Mouse (Mus musculus) kidney, postnatal 10 days (tissue): ENCODE data around the gene Klhl26.

Source experiments
- DNase-seq: peaks from one replicate; pipeline ENCODE4 v3.0.0; 2021; ENCODE audit warnings: mixed read lengths

The Klhl26 gene

DNA sequence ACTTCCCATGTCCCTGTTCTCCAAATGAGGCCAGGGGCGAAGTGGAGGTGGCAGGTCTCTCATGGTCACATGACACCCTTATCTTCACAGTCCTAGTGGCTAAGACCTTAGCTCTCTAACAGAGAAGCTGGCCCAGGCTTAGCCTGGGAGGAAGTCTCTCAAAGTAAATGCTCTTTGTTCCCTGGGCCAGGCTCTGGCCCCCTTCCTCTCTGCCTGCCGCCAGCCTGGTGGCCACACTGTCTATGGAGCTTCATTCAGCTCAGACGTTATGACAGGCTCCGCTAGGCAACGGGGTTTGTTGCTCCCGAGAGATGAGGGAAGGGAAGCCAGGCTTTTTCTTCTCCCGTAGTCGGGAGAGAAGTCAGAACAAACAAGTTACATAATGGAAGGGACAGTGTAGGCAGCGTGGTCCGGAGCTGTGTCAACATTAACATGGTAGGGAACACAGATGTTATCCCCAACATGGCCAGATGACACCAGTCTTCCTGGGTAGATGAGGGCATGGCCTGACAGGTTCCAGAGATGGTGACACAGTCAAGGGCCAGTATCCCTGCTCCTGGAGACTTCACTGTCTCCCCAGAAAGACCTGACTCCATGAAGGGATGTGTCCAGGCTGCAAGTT lies 7.4 kb downstream of the Klhl26 start:
- no peak for DNase-seq

DNA sequence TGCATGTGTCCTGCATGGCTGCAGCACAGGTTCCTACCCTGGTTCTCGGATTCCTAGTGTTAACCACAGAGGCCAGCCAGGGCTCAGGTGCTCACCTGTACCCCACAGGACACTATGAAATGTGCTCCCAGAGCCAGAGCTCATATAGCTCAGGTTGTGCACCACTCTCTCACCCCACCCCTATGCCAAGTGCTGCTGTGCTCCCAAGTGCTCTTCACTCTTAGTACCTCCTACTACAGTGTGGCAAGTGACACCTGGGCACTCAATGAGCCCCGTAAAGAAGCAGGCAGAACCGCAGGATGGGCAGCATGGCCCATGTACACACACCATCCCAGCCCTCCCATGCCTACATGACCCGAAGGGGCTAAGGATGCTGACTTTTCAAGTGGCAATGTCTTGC lies 8.0 kb downstream of the Klhl26 start:
- DNase-seq, result no peak

DNA sequence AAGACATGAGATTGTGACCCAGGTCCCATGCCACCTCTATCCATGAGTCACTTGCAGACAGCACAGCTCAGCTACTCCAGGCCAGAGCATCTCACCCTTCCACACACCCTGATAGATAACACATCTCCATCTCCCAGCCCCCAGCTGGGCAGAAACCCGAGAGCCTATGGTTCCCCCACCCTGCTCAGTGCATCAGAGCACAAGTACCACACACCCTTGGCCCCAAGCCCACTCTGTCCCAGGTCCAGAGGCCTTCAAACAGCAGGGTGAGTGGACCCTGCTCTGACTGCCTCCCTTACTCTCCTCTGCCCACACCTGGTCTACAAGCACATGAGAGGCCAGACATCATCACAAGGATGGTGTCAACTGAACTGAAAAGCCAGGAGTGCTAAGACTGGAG lies 8.9 kb downstream of the Klhl26 start:
- no peak for DNase-seq

DNA sequence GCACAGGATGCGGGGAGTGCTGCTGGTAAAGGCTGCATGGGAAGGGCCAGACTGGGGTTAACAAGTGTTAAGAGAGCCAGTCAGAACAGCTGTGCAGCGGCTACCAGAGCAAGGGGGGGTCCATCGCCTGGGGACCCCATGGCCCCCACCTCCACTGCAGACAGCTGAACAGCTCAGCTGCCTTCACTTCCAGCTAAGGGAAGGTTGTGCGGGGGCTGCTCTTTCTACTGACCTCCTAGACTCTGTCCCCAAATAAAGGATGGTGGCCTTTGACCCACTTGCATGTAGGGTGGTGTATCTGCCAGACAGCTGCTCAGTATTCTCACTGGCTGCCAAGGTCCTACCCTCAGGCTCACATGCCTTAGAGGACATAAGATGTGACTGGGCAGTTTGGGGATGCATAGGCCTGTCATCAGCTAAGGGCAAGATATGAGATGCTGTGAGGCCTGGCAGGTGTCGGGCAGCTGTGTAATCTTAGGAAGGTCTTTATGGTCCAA lies 9.5 kb downstream of the Klhl26 start:
- peak; percentile 57 for DNase-seq

DNA sequence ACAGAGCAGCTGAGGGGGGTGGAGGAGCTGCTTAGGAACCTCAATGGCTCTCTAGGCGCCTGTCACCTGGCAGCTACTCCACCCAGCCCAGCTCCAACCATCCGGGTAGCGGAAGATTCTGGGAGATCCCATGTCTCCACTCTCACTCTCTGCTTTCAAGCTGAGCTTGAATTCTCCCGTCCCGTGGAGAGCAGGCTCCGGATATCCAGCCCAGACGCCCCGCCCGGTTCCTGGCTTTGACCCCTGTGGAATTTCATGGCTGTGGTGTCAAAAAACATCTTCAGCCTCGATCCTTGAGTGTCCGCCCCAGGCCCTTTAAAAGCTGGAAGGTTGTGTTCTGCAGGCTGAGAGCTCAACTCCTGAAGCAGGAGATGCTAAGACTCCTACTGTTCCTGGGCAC lies 10.0 kb downstream of the Klhl26 start:
- DNase-seq, result peak; percentile 74

DNA sequence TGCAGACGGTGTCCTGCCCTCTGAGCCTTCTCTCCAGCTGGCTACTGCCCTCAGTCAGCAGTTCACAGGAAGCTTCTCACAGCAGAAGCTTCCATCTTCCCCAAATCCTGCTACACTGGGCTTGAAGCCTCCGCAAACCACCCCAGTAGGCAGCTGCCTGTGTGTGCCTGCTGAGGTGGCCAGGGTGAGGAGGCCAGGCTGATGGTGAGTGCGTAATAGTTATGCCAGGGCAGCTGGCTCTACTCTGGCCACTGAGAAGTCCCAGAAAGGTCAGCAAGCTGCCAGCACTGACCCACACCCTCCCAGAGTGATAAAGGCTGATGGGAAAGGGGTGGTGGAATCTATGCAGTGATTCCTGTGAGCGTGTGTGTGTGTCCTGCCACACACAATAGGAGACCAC lies 10.5 kb downstream of the Klhl26 start:
- no peak for DNase-seq

DNA sequence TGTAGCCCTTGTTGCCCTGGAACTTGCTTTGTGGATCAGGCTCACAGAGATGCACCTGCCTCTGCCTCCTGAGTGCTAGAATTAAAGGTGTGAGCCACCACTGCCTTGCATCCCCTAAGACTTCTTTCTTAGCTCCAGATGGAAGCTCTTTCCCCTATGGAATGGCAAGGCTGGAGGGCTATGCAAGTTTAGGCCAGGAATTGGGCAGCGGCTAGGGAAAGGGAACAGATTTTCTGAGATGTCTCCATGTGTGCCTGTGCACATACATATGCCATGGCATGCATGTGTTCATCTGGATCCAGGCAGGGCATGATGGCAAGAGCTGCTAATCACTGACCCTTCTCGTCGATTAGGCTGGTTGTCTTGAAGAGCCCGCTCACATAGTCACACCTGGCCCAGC lies 11.1 kb downstream of the Klhl26 start:
- DNase-seq, result no peak

DNA sequence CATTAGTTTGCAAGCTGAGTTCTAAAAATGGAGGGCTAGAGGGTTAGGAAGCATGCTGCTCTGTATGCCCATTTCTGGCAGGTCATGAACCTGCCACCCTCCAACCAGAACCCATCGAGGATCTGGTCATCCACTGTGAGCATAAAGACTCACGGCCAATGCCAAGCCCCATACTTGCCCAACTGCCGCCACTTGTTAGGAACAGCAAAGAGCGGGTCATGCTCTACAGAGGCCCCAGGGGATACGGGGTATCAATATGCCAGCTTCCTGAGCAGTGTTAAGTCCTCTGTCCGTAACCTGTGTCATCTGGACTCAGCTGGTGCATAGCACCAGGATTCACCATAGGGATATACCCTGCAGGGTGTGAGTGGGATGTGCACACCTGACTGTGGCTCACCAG lies 12.6 kb downstream of the Klhl26 start:
- DNase-seq, result no peak

DNA sequence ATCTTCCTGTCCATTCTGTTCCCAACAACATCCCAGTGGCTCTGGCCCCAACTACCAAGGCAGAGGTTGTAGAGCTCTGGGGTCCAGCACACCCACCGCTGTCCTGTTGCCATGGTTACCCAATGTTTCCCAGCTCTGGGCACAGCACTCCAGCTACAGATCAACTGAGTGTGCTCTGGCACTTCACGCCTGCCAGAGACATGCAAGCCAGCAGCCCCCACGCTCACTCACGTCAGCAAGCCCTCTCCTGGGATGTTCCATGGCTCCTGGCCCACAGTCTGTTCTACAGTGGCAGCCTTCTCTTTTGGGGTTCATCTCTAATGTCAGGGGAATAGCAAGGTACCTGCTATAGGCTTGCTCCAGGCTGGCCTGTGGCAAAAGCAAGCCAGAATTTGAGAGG lies 13.5 kb downstream of the Klhl26 start:
- no peak for DNase-seq

DNA sequence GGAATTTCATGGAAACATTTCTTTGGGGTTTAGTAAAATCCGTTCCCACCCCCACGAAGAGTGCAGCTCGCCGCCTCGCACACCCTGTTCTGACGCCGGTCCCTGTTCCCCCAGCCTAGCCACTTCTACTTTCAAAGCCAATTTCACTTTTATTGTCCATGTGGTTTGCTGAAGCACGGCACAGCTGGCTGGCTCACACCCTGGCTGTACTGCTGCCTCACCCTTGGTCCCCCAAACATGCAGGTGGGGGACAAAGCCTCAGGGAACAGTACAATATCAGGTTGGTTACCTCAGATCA lies 14.3 kb downstream of the Klhl26 start:
- DNase-seq, result no peak

DNA sequence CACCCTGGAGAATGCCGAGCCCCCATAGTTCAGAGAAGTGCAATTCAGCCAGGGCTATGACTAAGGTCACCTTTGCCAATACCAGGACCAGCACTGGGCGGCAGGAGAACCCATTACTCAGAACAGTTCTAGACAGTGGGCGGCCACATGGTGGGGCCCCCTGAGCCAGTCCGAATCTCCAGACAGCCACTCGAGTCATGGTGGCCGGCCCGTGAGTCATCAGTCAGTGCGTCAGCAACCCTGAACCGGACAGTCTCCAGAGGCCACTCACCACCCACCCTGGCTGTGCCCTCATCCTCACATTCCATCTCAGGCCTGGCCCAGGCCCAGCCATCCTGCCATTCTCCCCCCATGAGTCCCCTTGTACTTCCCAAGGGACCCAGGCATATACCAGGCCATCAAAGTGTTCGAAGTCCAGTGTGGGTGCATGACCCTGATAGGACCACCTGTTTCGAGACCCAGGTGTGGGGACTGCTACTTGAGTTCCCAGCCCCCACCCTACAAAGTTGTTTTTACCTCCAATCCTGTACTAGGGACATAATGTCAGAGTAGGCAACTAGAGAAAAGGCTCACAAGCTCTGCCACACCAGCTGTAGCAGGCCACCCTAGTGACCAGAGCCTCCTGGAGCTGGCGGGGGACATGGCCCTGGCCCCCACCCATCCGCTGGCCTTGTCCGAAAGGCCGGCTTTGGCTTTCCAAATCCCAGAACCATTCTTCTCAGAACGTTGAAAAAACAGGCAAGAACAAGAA lies 14.8 kb downstream of the Klhl26 start:
- no peak for DNase-seq

DNA sequence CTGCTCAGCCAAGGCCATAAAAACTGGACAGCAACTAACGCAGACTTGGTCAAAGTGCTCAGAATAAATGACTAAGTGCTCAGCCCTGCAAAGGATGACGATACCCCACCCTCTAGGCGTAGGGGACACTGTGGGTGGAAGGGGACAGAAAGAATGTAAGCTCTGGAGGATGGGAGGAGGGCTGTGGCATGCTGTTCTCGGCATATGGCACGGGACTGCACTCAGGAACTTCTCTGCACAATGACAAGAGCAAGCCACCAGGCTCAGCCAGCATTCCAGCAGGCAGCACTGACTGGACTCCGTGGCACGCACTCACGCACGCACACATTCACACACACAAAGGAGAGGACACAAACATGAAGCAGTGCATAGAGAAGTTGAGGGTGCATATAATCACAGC lies 16.2 kb downstream of the Klhl26 start:
- DNase-seq, result no peak

DNA sequence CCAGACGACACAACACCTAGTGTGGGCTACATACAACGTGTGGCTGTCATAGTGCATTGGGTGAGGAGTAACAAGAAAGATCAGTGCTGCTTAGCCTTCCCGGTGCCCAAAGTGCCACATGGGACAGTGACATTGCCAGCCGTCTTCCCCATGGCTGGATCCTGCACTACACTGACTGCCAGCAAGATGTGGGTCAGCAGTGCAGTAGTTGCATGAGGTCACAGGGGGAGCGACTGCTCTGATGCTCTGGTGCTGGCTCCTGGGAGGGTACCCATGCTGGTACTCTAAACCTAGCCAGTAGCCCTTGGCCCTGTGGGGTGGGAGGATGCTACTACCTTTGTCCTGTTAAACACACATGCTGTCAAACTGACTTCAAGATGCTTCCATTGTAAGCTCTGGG lies 16.6 kb downstream of the Klhl26 start:
- DNase-seq, result no peak

DNA sequence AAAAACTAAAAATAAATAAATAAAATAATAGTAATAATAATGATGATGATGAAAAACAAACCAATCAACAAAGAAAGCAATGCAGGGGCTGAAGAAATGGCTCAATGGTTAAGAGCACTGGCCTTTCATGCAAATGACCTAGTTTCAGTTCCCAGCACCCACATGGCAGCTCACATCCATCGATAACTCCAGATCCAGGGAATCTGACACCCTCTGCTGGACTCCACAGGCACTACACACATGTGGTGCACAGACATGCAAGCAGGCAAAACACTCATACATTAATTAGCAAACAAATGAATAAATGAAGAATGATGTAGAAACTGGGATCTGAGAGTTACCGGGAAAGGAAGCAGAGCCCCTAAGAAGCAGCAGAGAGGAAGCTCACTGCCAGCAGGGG lies 17.1 kb downstream of the Klhl26 start:
- no peak for DNase-seq

DNA sequence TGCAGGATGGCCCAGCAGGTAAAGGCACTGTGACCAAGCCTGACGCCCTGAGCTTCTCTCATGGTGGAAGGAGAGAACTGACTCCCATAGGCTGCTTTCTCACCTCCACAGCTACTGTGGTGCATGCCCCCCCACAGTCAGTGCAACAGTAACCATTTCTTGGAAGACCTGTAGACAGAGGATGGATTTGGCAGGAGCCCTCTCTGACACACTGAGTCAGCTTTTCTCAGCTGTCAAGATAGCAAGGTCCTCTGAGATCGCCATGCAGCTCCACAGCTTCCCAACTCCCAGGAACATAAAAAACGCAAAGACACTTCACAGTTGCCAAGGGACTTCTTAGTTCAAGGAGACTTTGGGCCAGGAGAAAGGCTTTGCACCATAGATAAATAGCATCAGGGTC lies 18.3 kb downstream of the Klhl26 start:
- no peak for DNase-seq

DNA sequence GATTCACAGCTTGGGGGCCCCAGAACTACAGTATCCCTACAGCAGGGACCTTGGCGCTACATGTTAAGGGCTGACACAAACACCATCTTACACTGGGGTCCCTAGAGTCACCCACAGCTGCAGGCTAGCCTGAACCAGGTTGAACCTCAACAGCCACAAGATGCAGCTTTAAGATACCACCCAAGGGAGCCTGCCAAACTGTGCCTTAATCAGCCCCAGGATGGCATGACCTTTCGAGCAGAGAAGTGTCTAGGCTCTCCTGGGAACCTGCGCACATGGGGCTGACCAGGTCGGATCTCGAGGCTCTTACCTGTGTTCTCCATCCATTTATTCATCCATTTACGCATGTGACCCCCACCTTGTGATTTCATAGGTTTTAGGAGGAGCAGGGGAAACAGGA lies 18.9 kb downstream of the Klhl26 start:
- DNase-seq, result no peak

DNA sequence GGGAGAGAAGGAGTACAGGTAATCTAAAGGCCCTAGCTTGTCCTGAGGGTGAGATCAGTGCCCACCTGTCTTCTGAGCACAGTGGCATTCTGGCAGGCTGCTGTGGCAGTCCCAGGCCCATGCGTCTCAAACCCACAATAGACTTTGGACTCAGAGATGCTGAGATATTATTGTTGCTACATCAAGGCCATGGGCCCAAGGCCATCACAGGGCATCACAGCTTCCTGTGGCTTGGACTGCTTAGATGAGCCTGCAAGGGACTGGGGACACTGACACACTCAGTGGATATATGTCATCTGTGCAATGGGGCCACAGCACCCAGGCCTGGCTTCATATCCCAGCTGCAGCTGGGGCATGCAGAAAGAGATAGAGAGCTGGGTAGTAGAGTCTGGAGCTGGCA lies 19.8 kb downstream of the Klhl26 start:
- DNase-seq, result no peak

DNA sequence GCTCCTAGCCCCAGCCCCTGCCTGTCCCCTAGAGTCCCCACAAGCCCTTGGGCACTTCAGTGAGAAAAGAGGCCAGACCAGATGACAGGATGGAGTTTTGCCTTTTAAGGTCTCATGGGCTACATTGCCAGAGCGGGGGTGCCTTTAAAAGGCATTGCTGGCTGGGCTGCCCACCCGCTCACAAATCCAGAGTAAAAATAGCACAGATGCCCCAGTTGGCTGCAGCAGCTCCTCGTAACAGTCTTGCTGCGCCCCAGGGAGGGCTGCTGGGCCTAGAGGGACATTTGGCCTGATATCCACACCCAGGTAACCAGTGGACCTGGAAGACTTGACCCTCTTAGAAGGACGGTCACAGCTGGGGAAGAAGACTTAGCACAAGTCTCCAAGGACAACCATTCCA lies 22.9 kb downstream of the Klhl26 start:
- DNase-seq, result no peak

DNA sequence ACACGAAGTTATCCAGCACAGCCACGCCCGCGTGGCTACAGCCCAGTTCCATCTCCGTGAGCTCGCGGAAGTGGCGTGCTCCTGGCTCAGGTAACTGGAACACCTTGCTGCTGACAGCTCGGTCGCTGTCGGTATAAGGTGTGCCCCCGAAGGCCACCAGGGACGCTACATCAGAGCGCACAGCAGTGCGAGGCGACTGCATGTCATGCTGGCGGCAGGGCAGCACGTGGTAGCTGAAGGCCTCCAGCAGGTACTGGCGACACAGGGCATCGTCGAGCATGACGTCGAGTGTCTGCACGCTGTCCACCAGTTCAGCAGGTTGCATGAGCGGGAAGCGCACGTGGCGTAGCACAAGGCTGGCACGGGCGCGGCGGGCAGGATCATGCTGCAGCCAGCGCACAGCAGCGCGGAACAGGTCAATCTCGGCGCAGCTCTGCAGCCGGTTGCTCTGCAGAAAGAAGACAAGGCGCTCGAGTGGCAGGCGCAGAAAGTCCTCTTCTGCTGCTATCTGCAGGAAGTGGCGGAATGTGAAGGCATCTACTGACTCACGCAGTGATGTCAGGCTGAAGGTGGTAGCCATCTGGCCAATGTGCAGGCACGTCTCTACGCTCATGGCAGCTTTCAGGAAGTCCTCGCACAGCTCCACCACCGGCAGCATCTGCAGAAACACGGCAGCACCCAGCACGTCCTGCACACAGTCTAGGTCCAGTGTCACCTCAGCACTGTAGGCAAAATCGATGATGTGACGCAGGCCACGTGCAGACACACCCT lies 24.4 kb downstream of the Klhl26 start:
- DNase-seq, result no peak

DNA sequence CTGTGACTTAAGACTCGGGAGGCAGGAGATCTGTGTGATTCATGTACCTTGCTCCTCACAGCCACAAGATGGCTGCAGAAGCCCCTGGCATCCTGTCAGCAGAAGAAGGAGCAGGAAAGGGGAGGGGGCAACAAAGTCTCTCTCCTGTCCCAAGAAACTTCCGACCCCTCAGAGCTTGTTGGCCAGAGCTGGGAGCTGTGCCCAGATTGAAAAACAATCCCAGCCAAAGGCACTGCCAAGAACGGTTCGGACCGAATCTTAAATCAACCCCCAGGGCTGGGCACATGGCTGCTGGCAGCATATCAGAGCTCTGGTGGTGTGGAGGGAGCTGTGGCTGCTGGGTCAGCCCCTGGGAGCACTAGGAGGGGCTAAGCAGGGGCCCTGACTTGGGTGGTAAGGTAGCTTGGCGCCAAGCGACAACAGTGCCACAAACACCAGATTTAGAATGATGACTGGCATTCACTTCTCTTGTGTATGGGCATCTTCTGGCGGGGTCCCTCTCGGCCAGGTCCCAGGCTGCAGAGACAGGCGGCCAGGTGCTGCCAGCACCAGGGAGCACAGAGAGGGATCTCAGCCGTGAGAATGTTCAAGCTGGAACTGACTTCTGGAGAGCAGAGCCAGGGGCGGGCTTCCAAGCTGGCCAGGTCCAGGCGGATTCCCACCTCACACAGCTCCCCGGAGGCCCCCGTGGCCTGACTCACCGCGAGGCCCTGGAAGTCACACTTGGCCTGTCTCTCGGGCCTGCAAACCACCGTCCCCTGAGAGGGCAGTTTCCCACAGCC lies 28.9 kb downstream of the Klhl26 start:
- peak; percentile 35 for DNase-seq

DNA sequence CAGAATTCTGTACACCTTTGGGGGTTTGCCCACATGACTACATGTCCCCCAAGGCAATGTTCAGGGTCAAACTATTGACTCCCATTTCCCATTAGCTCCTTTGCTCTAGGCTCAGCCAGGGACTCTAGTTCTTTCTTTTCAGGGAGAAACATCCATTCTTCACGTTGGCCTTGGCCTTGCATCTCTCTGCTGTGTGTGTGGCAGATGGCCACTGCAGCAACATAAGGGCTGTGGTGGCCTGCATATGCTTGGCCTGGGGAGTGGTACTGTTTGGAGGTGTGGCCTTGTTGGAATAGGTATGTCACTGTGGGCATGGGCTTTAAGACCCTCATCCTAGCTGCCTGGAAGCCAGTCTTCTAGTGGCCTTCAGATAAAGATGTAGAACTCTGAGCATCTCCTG lies 30.8 kb downstream of the Klhl26 start:
- DNase-seq, result no peak

DNA sequence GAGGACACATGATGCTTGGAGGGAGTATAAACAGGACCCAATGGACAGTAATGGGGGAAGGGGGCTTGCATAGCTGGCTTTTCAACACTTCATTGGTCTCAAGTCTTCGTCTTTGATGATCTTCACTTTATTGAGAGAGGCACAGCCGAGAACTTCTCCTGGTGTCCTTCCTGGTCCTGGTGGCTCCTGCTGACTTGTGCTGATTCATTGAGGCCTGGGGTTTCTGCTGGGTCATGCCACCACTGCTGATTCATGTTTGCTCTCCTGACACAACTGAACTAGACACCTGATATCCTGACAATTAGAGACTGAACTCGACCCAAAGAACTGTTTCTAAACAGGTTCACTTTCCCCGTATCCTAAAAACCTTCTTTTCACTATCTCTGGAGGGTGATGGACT lies 33.4 kb downstream of the Klhl26 start:
- no peak for DNase-seq

DNA sequence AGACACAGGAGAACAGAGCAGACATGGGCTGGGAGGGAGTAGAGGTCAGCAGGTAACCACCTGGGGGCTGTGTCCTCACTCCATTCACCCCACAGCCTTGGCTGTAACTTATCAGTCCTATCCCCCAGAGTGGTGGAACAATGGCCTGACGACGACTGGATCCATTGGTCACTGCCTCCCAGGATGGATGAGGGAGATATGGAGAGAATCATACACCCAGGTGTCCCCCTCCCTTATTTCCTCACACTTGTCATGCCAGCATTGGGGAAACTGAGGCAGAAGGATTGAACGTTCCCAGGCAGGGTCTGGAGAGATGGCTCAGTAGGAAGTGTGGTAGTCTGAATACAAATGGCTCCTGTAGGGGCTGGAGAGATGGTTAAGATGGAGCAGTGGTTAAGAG lies 35.2 kb downstream of the Klhl26 start:
- no peak for DNase-seq

DNA sequence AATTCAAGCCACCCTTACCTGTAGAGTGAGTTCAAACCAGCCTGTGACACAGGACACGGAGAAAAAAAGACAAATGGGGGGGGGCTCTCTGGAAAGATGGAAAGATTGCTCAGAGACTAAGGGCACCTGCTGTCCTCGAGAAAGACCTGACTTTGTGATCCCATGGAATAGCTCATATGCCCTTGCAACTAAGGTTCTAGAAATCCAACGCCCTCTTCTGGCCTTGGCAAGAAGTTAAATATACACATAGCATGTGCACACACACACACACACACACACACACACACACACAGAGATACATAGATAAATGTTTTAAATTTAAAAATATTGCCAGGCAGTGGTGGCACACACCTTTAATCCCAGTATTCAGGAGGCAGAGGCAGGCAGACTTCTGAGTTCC lies 36.5 kb downstream of the Klhl26 start:
- DNase-seq, result no peak
